Mouse (Mus musculus): ENCODE data around the gene Polrmt. TPM values are rescaled to one million over a fixed set of nuclear protein-coding genes. Genes with fewer than 3 reads are reported as not detected.

Polrmt gene
- 10 to 100 TPM; 39.2 to 44.6 TPM for total RNA-seq (2021)

DNA sequence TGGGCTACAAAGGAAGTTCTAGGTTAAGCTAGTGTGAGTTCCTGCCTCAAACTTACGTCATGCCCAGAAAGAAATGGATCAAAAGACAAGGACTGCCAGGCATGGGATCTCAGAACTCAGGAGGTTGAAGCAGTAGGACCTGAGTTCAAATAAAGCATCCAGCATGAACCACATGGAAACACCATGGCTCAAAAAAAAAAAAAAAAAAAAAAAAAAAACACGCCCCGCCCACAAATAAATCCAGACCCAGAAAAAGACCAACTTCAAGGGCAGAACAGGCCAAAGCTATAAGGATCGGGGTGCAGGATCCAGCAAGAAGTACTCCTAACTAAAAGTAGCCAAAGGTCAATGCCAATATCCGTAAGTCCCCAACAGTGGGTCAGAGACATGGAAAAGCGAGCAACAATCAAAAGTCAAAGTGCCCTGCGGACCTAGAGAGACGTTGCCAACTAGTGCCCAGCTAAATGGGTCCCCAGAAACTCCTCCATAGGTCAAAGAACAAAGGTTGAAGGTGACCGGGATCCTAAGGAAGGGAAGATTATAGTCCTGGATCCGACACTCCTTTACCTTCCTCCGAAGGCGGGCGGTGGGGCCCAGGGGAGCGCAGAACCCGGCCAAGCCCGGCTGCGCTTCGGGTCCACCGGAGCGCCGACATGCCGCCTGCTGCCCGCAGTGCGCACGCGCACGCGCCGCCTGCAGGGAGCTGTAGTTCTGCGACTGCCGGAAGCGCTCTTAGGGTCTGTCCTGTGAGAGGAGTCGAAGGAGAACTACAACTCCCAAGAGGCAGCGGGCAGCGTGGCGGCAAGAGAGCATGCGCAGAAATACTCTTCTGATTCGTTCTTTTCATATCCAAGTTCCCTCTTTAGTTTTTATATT lies at the start of gene Polrmt:
Polrmt (minus strand) TSS at position 684 of the 876 bp plus-strand sequence.
- DNase-seq (ENCODE audit: extremely low spot score in 1 of 2, low spot score in 1 of 2) = peak; percentile 84 to 87

DNA sequence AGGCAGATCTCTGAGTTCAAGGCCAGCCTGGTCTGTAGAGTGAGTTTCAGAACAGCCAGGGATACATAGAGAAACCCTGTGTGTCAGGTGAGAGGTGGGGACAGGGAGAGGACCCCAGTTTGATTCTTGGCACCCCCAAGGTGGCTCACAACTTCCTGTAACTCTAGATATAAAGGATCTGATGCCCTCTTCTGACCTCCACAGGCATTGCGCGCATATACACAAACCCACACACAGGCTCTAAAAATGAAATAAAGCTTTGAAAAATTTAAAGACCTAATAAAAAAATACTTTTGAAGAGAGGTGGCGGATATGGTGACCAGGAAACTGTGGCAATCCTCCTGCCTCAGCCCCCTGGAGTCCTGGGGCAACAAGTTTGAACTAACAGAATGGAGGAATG lies 49.5 kb upstream of the Polrmt start:
- DNase-seq (ENCODE audit: extremely low spot score in 1 of 2, low spot score in 1 of 2) = no peak

DNA sequence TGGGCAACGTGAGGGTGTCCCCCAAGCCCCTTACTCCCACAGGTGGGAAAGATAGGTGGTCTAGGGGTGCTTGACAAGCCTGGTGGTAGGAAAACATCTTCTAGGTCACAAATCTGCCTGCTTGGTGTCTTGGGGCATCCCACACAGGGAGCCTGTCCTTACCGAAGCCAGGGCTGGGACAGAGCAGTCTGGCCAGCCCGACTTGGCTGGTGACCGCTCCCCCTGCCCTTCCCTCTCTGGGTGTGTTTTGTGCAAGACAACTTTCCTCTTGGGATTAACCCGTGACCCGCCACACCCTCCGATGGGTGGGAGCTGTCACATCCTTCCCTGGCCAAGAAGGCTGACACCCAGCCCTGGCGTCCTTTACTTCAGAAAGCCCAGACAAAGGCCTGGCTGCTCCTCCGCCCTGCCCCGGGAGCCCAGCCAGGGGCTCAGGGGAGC lies 48.1 kb upstream of the Polrmt start:
- DNase-seq (ENCODE audit: extremely low spot score in 1 of 2, low spot score in 1 of 2) = no peak

DNA sequence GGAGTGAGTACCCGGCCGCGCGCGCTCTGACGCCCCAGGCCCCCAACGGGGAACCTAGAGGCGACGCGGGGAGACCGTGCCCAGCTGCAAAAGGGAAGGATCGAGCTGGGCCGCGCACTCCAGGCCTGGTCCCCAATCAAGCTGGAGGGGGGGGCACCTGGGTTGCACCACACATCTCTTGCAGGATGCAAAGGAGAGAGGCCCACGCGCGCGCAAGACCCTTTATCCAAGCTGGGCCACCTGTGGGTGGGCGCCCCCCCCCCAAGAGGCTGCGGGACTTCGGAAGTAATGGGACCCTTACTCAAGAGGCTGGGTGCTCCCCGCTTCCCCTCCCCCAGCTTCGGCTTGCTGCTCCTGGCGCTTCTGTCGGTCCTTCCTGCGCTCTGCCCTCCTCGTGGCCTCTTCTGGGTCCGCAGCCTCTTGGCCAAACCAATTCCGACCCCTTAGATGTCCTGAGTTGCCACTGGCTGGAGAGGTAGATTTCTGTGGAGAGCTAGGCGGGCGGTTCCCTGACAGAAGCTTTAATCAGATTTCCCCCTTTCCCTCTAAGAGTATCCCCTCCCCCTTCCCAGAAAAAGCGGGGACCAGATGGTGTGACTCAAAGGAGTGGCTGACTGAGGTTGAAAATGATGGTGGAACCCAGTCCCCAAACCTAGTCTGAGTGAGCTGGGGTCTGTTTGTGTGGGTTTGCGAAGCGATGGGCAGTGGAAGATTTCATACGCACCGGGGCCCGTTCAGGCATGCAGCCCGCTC lies 47.5 kb upstream of the Polrmt start:
- DNase-seq (ENCODE audit: extremely low spot score in 1 of 2, low spot score in 1 of 2) = peak in 1 of 2 experiments; percentile 42

DNA sequence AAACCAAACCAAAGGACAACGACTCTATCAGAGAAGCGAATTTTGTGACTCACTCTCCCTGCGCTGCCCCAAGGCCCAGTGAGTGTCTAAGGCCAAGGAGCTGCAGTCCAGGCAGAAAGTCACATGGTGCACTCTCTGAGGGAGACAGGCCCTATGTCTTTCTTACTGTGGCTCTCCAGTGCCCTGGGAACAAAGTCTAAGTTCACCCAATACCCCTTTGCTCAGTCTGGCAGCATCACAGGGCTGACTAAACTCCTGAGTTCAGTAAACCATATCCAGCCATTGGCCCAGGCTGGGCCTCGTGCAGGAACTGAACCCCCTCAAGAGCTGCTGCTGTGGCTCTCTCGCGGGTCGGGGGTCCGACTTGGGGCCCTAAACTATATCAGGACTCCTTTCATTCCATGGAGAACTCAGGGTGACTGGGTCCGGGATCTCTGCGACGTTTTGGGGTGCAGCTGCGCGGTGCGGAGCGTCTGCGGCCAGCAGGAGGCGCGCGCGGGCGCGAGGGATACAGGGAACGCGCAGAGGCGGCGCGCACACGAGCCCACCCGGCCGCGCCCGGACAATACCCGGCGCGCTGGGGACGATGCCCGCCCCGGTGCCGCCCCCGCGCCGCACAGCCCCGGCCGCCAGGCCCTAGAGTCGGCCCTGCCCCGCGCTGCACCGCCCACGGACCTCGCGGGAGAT lies 46.8 kb upstream of the Polrmt start, which contains the start of gene Palm:
Palm (plus strand) TSS at position 522 of the 687 bp plus-strand sequence.
- peak; percentile 89 to 92 for DNase-seq (ENCODE audit: extremely low spot score in 1 of 2, low spot score in 1 of 2)

DNA sequence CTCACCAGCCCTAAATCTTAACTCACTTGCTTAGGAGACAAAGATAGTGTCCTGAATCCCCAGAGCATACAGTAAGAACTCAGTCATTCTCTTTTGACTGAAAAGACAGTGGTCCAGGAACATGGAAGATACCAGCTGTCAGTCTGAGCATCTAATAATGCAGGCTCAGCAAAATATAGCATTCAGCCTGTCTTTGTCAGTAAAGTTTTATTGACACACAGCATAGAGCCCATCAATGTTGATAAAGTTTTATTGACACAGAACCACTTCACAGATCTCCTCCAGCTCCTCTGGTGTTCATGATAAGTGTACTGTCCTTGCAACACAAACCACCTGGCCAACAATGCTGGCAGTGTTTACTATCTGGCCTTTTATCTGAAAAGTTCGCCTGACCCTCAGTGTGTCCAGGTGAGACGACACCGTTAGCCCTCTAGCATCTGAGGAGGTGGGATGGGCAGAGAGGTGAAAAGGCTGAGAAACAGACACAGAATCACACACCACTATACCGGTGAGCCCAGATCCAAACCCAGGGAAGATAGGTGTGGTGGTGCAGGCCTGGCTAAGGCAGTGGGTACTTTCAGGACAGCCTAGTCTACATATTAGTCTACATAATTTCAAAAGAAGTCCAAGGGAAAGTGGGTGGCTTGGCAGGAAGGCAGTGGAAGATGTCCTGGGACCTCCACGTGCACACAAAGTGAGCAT lies 46.1 kb upstream of the Polrmt start:
- no peak for DNase-seq (ENCODE audit: extremely low spot score in 1 of 2, low spot score in 1 of 2)

DNA sequence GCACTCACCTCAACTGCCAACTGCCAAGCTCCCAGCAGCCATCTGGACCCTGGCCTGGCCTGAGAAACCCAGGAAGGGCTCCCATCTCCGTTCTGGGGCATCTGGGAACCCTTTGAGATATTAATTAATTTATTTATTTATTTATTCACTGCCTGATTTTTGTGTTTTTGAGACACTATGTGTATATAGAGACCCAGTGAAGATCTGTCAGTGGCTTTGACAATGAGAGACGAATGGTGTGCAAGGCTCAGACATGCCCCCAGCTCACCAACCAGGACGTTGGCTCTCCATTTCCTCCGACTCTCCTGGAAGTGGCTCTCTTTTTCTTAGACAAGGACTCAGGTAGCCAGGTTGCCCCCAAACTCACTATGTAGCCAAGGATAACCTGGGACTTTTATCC lies 44.5 kb upstream of the Polrmt start, which contains the start of gene Prss57:
Prss57 (minus strand) TSS at position 101 of the 400 bp plus-strand sequence.
- no peak for DNase-seq (ENCODE audit: extremely low spot score in 1 of 2, low spot score in 1 of 2)

DNA sequence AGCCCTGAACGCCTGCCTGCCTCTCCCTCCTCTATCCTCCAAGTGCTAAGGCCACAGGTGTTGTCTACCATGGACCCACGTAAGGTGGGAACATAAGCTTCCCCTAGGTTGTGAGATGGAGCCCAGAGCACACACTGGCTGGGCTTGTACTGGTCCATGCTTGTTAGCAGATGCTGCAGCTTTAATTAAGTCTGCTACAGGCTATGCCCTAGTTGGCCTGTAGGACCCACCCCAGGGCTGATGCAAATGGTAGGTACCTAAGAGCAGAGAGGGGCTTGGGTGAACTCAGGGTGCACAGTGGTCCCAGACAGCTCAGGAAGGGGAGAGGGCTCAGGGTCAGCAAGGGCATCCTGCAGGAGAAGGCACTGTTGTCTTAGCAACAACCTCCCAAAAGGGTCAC lies 43.2 kb upstream of the Polrmt start:
- no peak for DNase-seq (ENCODE audit: extremely low spot score in 1 of 2, low spot score in 1 of 2)

DNA sequence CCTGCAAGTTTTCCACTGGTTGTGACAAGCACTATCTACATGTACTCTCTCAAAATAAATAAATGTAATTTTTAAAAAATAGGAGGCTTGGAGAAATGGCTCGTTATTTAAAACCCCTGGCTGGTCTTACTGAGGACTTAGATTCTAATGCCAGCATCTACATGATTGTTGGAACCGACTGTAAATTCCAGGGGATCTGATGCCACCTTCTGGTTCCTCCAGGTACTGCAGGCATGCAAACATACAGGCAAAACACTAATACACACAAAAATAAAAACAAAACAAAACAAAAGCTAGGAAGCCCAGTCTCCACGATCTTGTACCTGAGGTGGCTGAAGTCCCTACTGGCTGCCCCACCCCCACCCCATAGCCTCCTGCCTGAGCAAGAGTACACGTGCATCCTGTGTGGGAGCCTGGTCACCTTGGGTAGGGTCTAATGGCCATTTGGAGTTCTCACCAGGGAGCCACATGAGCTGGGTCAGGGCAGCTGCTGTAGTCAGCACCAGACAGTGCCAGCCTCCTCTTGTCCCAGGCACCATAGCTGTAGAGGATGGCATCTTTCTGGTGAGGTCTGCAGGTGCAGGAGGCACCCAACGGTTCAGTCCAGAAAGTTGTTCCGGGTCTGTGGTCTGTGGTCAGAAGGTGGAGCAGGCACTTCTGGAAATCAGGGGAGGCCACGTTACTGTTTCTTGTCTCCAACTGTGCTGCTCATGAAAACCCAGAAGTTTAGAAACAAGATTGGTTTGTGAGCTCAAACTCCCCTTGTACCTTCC lies 42.2 kb upstream of the Polrmt start:
- peak; percentile 58 to 92 for DNase-seq (ENCODE audit: extremely low spot score in 1 of 2, low spot score in 1 of 2)

DNA sequence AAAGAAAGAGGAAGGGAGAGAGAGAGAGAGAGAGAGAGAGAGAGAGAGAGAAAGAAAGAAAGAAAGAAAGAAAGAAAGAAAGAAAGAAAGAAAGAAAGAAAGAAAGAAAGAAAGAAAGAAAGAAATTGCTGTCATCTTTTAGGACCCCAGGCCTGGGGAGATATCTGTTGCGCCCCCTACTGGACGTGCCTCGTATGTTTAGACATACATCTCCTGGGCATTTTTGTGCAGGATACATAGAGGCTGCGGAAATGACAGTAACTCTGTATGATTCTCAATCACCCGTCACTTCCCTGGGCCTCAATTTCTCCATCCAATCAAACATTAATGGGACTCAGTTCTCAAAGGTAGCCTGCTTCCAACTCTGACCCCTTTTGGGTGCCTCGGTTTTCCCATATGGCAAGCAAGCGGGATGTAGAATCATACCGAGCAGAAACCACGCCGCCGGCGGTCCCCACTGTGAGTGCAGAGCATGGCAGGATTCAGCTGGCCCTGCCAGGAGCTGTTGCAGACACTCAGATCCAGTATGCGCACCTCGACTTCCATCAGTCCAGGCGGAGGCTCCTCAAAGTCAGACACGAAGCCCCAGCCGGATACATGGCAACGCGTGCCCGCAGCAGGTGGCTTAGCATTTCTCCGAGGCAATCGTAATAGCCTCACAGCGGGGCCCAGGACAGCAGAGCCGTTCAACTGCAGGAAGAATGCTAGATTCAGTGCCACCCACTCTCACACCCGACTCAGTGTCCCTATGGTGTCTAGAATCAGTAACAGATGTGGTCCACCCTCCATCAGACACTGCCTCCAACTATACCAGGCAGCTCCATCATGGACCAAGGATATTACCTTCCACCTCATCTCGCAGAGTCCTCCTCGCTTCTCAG lies 37.8 kb upstream of the Polrmt start:
- peak in 1 of 2 experiments; percentile 61 for DNase-seq (ENCODE audit: extremely low spot score in 1 of 2, low spot score in 1 of 2)

DNA sequence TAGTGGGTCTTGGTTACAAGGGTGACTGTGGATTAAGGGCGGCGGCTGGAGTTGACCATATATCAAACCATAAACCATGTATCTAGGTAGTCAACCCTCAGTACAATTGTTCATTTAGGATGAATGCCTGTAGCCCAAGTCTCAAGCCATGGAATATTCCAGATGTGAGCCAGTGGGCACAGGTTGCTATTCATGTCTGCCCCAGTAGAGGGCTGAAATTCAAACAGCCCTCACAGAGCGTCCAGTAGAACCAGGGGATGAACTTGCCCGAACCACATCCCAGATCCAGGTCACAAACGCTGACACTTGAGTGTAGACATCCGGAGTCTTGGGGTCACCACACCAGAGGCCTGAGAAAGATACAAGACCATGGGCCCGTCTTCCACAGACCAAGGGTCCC lies 36.7 kb upstream of the Polrmt start:
- no peak for DNase-seq (ENCODE audit: extremely low spot score in 1 of 2, low spot score in 1 of 2)

DNA sequence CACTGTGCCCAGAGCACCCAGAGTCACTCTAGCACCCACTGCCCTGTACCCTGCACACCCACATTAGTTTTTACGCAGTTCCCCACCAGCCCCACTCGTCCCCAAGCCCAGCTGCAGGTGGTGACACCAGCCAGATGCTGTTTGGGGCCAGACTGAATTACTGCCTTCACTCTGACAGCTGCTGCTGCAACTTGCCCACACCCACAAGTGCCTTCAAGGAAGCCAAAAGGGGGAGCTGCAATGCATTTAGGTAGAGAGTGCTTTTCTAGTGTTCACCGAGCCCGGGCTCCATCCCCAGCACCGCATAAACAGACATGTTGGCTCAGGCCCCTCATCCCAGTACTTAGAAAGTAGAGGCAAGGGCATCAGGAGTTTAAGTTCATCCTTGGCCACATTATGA lies 35.6 kb upstream of the Polrmt start:
- DNase-seq (ENCODE audit: extremely low spot score in 1 of 2, low spot score in 1 of 2) = no peak

DNA sequence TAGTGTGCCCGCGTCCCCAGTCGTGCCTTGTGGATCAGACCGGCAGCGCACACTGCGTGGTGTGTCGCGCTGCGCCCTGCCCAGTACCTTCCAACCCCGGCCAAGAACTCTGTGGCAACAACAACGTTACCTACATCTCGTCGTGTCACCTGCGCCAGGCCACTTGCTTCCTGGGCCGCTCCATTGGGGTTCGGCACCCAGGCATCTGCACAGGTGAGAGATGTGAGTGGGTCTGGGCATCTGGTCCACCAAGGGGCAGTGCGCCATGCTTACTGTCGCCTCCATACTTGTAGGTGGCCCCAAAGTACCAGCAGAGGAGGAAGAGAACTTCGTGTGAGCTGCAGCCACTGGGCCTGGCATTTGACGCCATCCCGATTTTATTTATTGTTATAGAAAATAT lies 34.8 kb upstream of the Polrmt start:
- no peak for DNase-seq (ENCODE audit: extremely low spot score in 1 of 2, low spot score in 1 of 2)

DNA sequence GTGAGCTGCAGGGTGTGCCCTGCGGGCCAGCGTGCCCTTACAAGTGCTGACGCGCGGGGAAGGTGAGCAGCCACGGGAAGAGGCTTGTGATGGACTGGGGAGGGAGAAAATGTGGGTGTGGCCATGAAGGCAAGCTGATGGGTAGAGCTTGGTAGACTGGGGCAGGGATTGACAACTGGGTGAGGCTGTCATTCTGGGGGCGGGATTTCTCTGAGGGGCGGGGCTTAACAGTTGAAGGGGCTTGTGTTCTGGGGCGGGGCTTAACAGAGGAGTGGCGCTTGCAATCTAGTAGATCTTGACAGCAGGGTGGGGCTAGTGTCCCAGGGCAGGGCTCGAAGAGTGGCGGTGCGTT lies 34.3 kb upstream of the Polrmt start:
- DNase-seq (ENCODE audit: extremely low spot score in 1 of 2, low spot score in 1 of 2) = no peak

DNA sequence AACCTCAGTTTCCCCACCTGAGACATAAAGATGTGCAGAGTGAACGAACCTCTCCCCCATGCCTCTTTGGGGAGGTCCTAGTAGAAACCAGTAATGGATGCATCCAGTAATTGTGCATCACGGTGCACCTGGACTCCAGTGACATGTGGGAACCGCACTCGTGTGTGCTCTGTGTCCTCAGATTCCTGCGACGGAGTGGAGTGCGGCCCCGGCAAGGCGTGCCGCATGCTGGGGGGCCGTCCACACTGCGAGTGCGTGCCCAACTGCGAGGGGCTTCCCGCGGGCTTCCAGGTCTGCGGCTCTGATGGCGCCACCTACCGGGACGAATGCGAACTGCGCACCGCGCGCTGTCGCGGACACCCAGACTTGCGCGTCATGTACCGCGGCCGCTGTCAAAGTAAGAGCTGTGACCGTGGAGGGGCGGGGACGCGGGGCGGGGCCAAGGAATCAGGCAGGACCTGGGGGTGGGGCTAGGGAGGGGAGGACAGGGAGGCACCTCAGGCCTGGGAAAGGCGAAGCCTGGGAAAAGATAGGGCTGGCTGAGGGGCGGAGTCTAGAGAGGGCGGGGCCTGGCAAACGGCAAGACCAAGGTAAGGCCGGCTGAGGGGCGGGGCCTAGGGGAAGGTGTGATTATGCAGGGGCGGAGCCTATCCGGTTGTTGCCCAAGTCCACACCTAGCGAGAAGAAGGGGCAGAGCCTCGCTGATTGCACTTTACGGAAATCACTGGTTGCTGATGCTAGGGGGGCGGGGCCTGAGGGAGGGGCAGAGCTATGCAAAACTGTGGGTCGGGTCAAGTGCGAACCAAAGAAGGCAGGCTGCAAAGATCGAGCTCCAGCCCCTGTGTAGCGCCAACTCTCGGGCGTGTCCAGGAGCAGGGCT lies 33.6 kb upstream of the Polrmt start:
- DNase-seq (ENCODE audit: extremely low spot score in 1 of 2, low spot score in 1 of 2) = peak; percentile 96

DNA sequence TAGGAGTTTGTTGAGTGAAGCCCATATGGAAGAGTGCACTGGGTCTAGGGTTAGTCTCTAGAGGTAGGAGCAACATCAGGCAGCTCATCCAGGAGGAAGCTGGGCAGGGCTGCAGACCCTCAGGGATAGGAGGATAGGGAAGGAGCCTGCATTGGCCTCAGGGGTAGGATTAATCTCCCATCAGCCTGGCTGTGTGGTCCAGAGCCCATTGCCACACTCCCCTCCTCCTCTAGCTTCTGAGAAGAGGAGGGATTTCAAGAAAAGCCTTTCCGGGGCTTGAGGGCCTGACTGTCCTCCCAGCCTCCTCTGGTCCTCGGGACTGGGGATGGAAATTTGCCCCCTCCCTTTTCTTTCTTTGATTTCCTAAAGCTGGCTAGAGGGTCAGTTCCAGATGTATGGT lies 32.8 kb upstream of the Polrmt start:
- DNase-seq (ENCODE audit: extremely low spot score in 1 of 2, low spot score in 1 of 2) = no peak

DNA sequence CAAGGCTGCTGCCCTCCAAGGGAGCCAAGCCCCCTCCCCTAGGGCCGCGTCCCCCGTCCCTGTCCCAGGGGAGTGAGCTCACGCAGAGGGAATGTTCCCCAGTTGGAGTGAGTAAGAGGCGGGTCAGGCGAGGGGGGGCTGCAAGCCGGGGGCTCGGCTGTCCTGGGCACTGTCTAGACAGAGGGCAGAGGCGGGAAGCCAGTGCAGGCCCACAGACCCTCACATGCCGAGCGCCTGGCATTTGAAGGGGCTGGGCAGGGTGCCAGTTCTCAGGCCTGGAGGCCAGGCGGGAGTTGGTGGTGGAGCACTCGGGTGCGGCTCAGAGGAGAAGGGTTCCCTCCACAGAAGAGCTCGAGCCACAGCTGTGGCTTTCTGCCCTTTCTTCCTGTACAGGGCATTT lies 31.6 kb upstream of the Polrmt start:
- DNase-seq (ENCODE audit: extremely low spot score in 1 of 2, low spot score in 1 of 2) = no peak

DNA sequence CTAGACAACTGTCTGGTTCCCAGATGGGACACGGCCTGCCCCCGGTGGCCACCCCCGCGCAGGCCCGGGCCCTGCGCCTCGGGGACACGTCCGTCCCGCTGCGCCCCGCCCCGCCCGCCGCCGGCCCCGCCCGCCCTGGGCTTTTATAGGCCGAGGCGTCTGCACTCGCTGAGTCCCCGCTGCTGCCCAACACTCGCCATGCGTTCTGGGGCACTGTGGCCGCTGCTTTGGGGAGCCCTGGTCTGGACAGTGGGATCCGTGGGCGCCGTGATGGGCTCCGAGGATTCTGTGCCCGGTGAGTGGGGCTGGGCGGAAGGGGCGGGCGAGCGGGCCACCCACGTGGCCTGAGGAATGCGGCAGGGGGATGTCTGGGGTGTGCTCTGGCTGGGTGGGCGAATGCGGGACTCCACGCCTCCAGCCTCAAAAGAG lies 30.7 kb upstream of the Polrmt start, which contains the start of gene Fstl3:
Fstl3 (plus strand) TSS at position 170 of the 429 bp plus-strand sequence.
- DNase-seq (ENCODE audit: extremely low spot score in 1 of 2, low spot score in 1 of 2) = no peak

Measured in layer of hippocampus, postnatal 25 days (tissue).